Mouse (Mus musculus) stomach, postnatal 0 days (tissue): Measurements from ENCODE around the gene Ppp1r14b. TPM values are rescaled to one million over a fixed set of nuclear protein-coding genes. Genes with fewer than 3 reads are reported as not detected.

Experiments used
- ATAC-seq: fragments of 200-750 bp; cut with Nextera tagmentation; 2 replicates; pipeline ENCODE4 v1.8.0; 2017; ENCODE audit not compliant: low FRiP score, low TSS enrichment
- DNase-seq: peaks from one replicate; pipeline ENCODE4 v3.0.0-alpha.2; 2016; ENCODE audit warnings: low spot score
- H3K27ac ChIP-seq: fragments of 300-500 bp; sonication (generic); replicated peaks from 2 replicates; pipeline ENCODE4 v1.5.1; 2014; ENCODE audit warnings: mild to moderate bottlenecking, control low read depth
- H3K27me3 ChIP-seq: fragments of 300-500 bp; sonication (generic); 2 replicates; pipeline ENCODE4 v1.6.1; 2014; ENCODE audit warnings: low read length; ENCODE audit not compliant: control insufficient read depth, insufficient read depth
- H3K36me3 ChIP-seq: fragments of 300-500 bp; sonication (generic); 2 replicates; pipeline ENCODE4 v1.6.1; 2014; ENCODE audit warnings: low read length, mixed read lengths; ENCODE audit not compliant: control insufficient read depth, insufficient read depth
- H3K4me1 ChIP-seq: fragments of 300-500 bp; sonication (generic); replicated peaks from 2 replicates; pipeline ENCODE4 v1.6.1; 2014; ENCODE audit warnings: antibody characterized with exemption; ENCODE audit not compliant: control insufficient read depth, insufficient read depth
- H3K4me2 ChIP-seq: fragments of 300-500 bp; sonication (generic); replicated peaks from 2 replicates; pipeline ENCODE4 v1.6.1; 2014; ENCODE audit warnings: low read depth, mild to moderate bottlenecking, control low read depth, moderate library complexity
- H3K4me3 ChIP-seq: fragments of 300-500 bp; sonication (generic); 2 replicates; pipeline ENCODE4 v1.5.1; 2014; ENCODE audit warnings: low read depth, low read length, control low read depth
- H3K9ac ChIP-seq: fragments of 300-500 bp; sonication (generic); 2 replicates; pipeline ENCODE4 v1.6.1; 2014; ENCODE audit warnings: mild to moderate bottlenecking, low read length, control low read depth, mixed read lengths
- H3K9me3 ChIP-seq: fragments of 300-500 bp; sonication (generic); 2 replicates; pipeline ENCODE4 v1.6.1; 2016; ENCODE audit warnings: low read length; ENCODE audit not compliant: control insufficient read depth
- CTCF ChIP-seq: IDR thresholded peaks from 2 replicates; pipeline ENCODE4 v1.5.1; 2016; ENCODE audit warnings: antibody characterized with exemption, low read depth, mild to moderate bottlenecking, moderate library complexity
- EP300 ChIP-seq: optimal IDR thresholded peaks from 2 replicates; pipeline ENCODE3; 2016; ENCODE audit warnings: antibody characterized with exemption
- WGBS: fragments of 180-500 bp; shearing (Covaris S2); extraction: QIAGEN DNeasy Blood & Tissue Kit; methylation state at CpG from one replicate; pipeline ENCODE4 v1.1.7; 2014; 5-methylcytosine and 5-hydroxymethylcytosine counted together
- polyA plus RNA-seq: library from polyadenylated mRNA; unstranded; fragments of >200 nt; fragmentation: Nextera tagmentation; extraction: Ambion mirVana; gene quantifications from 2 replicates; pipeline ENCODE4 v1.2.1, GENCODE M21; 2015

Gene Ppp1r14b
- polyA plus RNA-seq, 1 experiment from 2014 or later, result 148 TPM

DNA sequence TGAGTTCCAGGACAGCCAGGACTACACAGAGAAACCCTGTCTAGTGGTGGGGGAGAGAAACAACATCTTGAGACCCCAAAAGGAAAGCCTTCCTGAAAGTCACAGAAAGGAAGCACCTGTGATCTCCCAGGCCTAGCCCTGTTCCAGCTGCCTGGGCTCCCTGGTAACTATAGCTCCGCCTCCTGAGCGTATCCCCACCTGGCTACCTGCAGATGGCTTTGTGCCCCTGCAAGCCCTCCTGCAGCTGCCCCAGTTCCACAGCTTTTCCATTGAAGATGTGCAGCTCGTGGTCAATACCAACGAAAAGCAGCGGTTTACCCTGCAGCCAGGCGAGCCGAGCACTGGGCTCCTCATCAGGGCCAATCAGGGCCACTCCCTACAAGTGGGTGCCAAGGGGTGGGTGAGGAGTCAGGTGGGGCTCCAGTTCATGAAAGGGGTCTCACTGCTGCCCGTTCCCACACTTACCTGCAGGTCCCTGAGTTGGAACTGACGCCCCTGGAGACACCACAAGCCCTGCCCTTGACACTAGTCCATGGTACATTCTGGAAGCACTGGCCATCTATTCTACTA, 23.0 kb downstream of the Ppp1r14b start:
- Histone ChIP-seq H3K4me1 (peaks cover 11% of the 10 kb centered on the region), H3K36me3 (0 out of 2 replicates have a peak, but pooled peaks cover 4% of the 10 kb centered on the region), H3K4me2 (no peak overlapping the region), H3K9me3 (no peaks in the 10 kb centered on the region), H3K27me3 (no peaks in the 10 kb centered on the region), H3K9ac (no peak overlapping the region), H3K4me3 (no peak overlapping the region), H3K27ac (no peak overlapping the region)
- no peak for ATAC-seq
- DNase-seq, result no peak
- WGBS, result 83% methylated on average over 9 of the region's 9 CpGs
- TF ChIP-seq CTCF, result no peak
- no peak for TF ChIP-seq EP300

DNA sequence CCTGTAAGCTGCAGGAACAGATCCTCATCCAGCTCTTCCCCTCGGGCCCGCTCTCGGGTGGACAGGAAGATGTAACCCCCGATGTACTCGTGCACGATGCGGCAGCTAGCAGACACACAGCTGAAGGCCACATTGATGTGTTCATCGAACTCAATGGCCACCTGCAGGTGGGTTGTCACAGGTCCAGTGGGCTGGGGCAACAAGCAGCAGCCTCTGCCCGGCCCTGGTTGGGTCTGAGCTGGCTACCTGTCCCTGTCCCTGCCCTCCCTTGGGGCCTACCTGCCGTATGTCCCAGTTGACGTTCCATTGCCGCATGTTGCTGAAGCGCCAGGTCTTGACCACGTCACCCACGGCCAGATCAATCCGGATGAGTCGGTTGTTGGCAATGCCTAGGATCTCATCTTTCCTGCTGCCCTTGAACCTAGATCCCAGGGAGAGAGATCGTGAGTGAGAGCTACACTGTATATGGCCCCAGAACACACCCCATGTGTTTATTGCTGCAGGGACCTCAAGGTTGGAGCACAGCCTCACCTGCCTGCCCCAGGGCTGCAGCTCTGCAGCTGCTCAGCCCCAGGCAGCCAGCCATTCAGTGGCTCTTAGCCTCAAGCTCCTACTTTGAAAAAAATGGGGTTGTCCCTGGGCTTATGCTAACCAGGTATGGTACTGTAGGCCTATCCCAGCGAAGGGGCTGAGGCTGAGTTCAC, 24.7 kb downstream of the Ppp1r14b start:
- peak; percentile 36; the same call in 1 of the 2 replicates for ATAC-seq
- WGBS, result 95% methylated on average over 19 of the region's 19 CpGs
- TF ChIP-seq EP300 (no peak), CTCF (no peak)

DNA sequence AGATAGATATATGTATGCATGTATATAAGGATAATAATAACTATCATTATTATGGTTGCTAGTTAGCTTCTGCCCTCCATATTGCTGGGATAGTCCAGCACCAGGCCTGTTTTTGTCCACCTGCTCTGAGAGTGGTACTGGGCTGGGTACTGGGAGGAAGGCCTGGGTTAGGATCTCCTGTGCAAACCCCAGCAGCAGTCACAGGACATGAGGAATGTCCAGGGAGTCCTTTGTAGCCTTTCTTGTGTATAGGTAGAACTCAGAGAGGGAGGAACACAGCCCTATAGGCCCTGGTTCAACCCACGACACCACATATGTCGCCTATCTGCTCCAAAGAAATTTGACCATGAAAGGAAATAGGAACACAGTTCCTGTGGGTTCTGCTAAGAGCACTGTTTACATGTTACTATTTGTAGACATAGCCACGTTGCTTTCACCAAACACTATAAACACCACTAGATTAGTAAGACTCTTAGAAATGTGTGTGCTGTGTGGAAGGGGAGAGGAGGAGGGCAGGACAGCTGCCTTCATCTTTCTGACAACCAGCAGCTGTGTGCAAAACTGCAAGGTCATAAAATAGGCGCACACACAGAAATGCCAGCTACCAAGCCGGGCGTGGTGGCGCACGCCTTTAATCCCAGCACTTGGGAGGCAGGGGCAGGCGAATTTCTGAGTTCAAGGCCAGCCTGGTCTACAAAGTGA, 32.3 kb downstream of the Ppp1r14b start:
- H3K4me3 ChIP-seq, result no peak overlapping the region
- no peak overlapping the region for H3K4me2 ChIP-seq
- DNase-seq, result peak; percentile 13
- peak; percentile 62; the same call in 1 of the 2 replicates for ATAC-seq
- no peak overlapping the region for H3K9ac ChIP-seq
- WGBS, result 58% methylated on average over 8 of the region's 9 CpGs
- peak overlapping the region; percentile 86 for H3K27ac ChIP-seq
- no peaks in the 10 kb centered on the region for H3K9me3 ChIP-seq
- H3K36me3 ChIP-seq, result no peaks in the 10 kb centered on the region
- TF ChIP-seq EP300, result no peak
- no peak for TF ChIP-seq CTCF
- no peaks in the 10 kb centered on the region for H3K4me1 ChIP-seq
- H3K27me3 ChIP-seq, result no peaks in the 10 kb centered on the region

More for the DNA sequence above, 24.7 kb downstream of the Ppp1r14b start:
- Histone ChIP-seq H3K4me1 (peaks cover 7% of the 10 kb centered on the region), H3K9me3 (no peaks in the 10 kb centered on the region), H3K4me3 (no peak overlapping the region), H3K36me3 (0 out of 2 replicates have a peak, but pooled peaks cover 4% of the 10 kb centered on the region), H3K4me2 (no peak overlapping the region), H3K9ac (no peak overlapping the region), H3K27ac (no peak overlapping the region), H3K27me3 (no peaks in the 10 kb centered on the region)
- peak; percentile 47 for DNase-seq

DNA sequence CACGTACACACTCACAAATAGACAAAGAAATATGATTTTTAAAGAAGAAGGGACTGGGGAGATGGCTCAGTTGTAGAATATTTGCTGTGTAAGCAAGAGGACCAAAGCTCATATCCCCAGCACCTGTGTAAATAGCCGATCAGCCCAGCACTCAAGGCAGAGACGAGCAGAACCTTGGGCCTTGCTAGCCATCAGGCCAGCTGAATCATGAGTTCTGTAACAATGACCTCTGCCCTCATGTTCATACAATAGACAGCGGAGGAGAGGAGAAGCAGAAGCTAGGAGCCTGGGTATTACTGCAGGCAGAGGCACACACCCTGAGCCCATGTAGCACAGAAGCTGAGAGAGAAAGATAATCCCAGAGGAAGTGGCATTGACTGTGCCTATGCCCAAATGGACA, 37.7 kb downstream of the Ppp1r14b start:
- Histone ChIP-seq H3K36me3 (no peaks in the 10 kb centered on the region; the same call in 1 of the 2 replicates), H3K27me3 (no peaks in the 10 kb centered on the region), H3K9me3 (no peaks in the 10 kb centered on the region), H3K4me1 (no peaks in the 10 kb centered on the region), H3K9ac (no peak overlapping the region), H3K27ac (no peak overlapping the region), H3K4me3 (no peak overlapping the region), H3K4me2 (no peak overlapping the region)
- TF ChIP-seq CTCF, result no peak
- TF ChIP-seq EP300, result no peak
- DNase-seq (no peak), ATAC-seq (no peak)
- WGBS, result 72% methylated on average over 4 of the region's 4 CpGs

DNA sequence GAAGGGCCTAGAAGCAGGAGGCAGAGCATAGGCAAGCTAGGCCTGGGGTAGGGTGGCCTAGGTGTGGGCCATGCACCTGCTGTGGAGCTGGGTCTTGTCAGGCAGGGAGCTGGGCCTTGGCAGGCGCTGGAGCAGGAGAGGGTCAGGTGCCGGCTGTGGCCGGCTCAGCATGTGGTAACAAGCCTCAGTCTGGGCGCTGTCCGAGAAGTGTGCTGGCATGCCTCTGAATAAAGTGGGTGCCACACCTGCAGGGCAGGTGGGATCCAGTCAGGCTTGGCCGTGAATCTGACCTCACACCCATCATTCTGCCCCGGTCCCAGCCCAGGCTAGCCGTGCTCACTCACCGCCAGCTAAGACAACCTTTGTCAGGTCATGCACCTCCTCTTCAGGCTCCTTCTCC, 39.2 kb downstream of the Ppp1r14b start:
- no peak for DNase-seq
- TF ChIP-seq CTCF (no peak), EP300 (no peak)
- Histone ChIP-seq H3K27me3 (no peaks in the 10 kb centered on the region), H3K4me1 (no peaks in the 10 kb centered on the region), H3K4me2 (no peak overlapping the region), H3K36me3 (no peaks in the 10 kb centered on the region; the same call in 1 of the 2 replicates), H3K4me3 (no peak overlapping the region), H3K9me3 (no peaks in the 10 kb centered on the region), H3K9ac (no peak overlapping the region), H3K27ac (no peak overlapping the region)
- ATAC-seq, result 0 out of 2 replicates have a peak, but pooled peaks have one; percentile 30
- WGBS, result 78% methylated on average over 9 of the region's 9 CpGs
